Mouse (Mus musculus): Measurements from ENCODE around the gene Mcf2l. TPM values are rescaled to one million over a fixed set of nuclear protein-coding genes. Genes with fewer than 3 reads are reported as not detected.

Gene Mcf2l
- polyA plus RNA-seq, 1 experiment from 2014 or later = 13.4 TPM

DNA sequence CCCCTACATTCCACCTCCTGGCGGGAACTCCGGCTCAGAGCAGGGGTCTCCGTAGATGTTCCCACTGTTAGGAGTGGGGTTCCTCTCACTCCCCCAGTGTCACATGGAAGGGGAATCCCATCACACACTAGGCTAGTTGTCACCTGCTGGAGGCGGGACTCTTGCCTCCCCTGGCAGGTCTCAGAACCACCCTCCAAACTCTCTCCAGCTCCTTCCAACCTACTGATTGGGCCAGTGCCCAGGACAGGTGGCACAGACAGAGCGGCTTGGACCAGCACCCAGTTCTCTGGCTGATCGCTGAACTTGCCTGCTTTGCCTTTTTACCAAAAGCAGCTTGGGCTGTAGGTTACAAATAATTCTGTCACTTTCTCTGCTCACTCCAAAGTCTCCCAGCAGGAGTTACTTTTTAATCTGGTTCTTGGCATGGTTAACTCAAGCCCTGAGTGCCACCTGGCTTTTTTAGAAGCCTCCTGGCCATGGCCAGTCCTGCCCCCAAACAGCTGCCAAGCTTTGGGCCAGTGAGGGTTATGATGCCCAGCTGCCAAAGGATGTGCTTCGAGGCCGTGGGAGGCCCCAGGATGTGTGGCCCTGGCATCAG is 687 bp downstream of the Mcf2l start:
- ATAC-seq (ENCODE audit: insufficient read depth) = peak; percentile 39
- Histone ChIP-seq H3K4me3 (ENCODE audit: low read depth, low read length) (peak overlapping the region; percentile 47), H3K27ac (ENCODE audit: low read depth) (no peak overlapping the region), H3K27me3 (ENCODE audit: insufficient read depth, low read length) (no peaks in the 10 kb centered on the region), H3K9me3 (ENCODE audit: low read depth, low read length) (no peaks in the 10 kb centered on the region), H3K36me3 (ENCODE audit: insufficient read depth) (no peaks in the 10 kb centered on the region), H3K4me2 (peak overlapping the region; percentile 82), H3K4me1 (ENCODE audit: insufficient read depth) (no peaks in the 10 kb centered on the region), H3K9ac (peak overlapping the region; percentile 46)
- no peak for DNase-seq
- WGBS = 19% methylated on average over 8 of the region's 8 CpGs
- no peak for TF ChIP-seq CTCF (IDR thresholded peaks at IDR 0.05; ENCODE audit: low read depth)

GRCm38 (mm10) chr8:12874971-12875370 is 1.4 kb downstream of the Mcf2l start:
- H3K27me3 ChIP-seq (ENCODE audit: insufficient read depth, low read length) = no peaks in the 10 kb centered on the region
- no peaks in the 10 kb centered on the region for H3K36me3 ChIP-seq (ENCODE audit: insufficient read depth)
- ATAC-seq (ENCODE audit: insufficient read depth) (no peak), DNase-seq (no peak)
- H3K4me3 ChIP-seq (ENCODE audit: low read depth, low read length) = no peak overlapping the region
- no peaks in the 10 kb centered on the region for H3K9me3 ChIP-seq (ENCODE audit: low read depth, low read length)
- no peak overlapping the region; the same call in 1 of the 2 replicates for H3K4me2 ChIP-seq
- no peak overlapping the region for H3K27ac ChIP-seq (ENCODE audit: low read depth)
- 78% methylated on average over 4 of the region's 4 CpGs for WGBS
- no peak overlapping the region for H3K9ac ChIP-seq
- no peaks in the 10 kb centered on the region for H3K4me1 ChIP-seq (ENCODE audit: insufficient read depth)
- no peak for TF ChIP-seq CTCF (IDR thresholded peaks at IDR 0.05; ENCODE audit: low read depth)

DNA sequence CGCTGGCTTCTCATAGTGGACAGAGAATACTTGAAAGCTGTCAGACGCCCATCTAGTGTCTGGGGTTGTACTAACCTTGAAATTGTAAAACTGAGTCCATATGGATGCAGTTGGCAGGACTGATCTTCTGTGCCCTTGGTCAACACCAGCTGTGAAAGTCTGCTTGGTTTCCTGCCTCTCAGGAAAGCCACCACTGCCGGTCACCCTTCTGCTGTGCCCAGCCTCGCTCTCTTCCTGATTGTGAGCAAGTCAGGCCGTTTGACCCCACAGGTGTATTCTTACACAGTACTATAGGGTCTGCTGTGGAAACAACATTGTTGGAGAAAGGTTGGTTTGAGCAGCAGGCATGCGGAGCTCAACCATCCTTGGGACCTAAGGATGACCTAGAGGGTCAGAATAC is 3.5 kb downstream of the Mcf2l start:
- 71% methylated on average over 6 of the region's 6 CpGs for WGBS
- TF ChIP-seq CTCF (IDR thresholded peaks at IDR 0.05; ENCODE audit: low read depth) = no peak

DNA sequence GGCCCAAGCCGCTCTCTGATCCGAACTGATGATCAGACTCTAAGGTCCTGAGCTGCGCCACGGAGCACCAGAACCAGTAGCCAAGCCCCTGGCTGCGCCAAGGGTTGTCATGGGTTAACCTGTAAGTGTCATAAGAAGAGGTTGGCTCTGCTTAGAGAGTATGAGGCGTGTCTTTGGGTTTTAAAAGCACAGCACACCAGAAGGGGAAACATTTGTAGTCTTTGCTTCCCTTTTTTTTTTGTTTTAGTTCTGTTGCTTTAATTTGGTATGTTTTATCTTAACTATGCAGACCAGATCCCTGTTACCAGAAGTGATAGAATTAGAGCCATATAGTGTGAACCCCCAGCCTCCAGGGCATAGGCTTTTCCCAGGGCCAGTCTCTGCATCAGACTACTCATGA is 6.6 kb downstream of the Mcf2l start:
- DNase-seq = no peak
- no peak for ATAC-seq (ENCODE audit: insufficient read depth)
- H3K4me1 ChIP-seq (ENCODE audit: insufficient read depth) = peaks cover 6% of the 10 kb centered on the region; the same call in 1 of the 2 replicates
- no peak overlapping the region; the same call in 1 of the 2 replicates for H3K9ac ChIP-seq
- H3K9me3 ChIP-seq (ENCODE audit: low read depth, low read length) = no peaks in the 10 kb centered on the region
- no peak overlapping the region for H3K4me3 ChIP-seq (ENCODE audit: low read depth, low read length)
- H3K27me3 ChIP-seq (ENCODE audit: insufficient read depth, low read length) = no peaks in the 10 kb centered on the region
- H3K36me3 ChIP-seq (ENCODE audit: insufficient read depth) = no peaks in the 10 kb centered on the region
- H3K27ac ChIP-seq (ENCODE audit: low read depth) = no peak overlapping the region
- WGBS = 78% methylated on average over 6 of the region's 6 CpGs
- no peak for TF ChIP-seq CTCF (IDR thresholded peaks at IDR 0.05; ENCODE audit: low read depth)
- H3K4me2 ChIP-seq = no peak overlapping the region

More for the DNA sequence above, 3.5 kb downstream of the Mcf2l start:
- DNase-seq (no peak), ATAC-seq (ENCODE audit: insufficient read depth) (no peak)
- Histone ChIP-seq H3K9me3 (ENCODE audit: low read depth, low read length) (no peaks in the 10 kb centered on the region), H3K9ac (no peak overlapping the region), H3K4me3 (ENCODE audit: low read depth, low read length) (no peak overlapping the region), H3K27me3 (ENCODE audit: insufficient read depth, low read length) (no peaks in the 10 kb centered on the region), H3K4me2 (no peak overlapping the region), H3K27ac (ENCODE audit: low read depth) (no peak overlapping the region), H3K36me3 (ENCODE audit: insufficient read depth) (no peaks in the 10 kb centered on the region), H3K4me1 (ENCODE audit: insufficient read depth) (no peaks in the 10 kb centered on the region)

GRCm38 (mm10) chr8:12883051-12884004 is 9.7 kb downstream of the Mcf2l start:
- Histone ChIP-seq H3K4me2 (0 out of 2 replicates have a peak overlapping the region, but pooled peaks have one; percentile 11), H3K4me3 (ENCODE audit: low read depth, low read length) (no peak overlapping the region), H3K27ac (ENCODE audit: low read depth) (no peak overlapping the region), H3K4me1 (ENCODE audit: insufficient read depth) (peaks cover 6% of the 10 kb centered on the region; the same call in 1 of the 2 replicates), H3K9me3 (ENCODE audit: low read depth, low read length) (no peaks in the 10 kb centered on the region), H3K27me3 (ENCODE audit: insufficient read depth, low read length) (no peaks in the 10 kb centered on the region), H3K9ac (no peak overlapping the region), H3K36me3 (ENCODE audit: insufficient read depth) (no peaks in the 10 kb centered on the region)
- DNase-seq (no peak), ATAC-seq (ENCODE audit: insufficient read depth) (peak; percentile 42; the same call in 1 of the 2 replicates)
- WGBS = 32% methylated on average over 21 of the region's 21 CpGs
- no peak for TF ChIP-seq CTCF (IDR thresholded peaks at IDR 0.05; ENCODE audit: low read depth)

DNA sequence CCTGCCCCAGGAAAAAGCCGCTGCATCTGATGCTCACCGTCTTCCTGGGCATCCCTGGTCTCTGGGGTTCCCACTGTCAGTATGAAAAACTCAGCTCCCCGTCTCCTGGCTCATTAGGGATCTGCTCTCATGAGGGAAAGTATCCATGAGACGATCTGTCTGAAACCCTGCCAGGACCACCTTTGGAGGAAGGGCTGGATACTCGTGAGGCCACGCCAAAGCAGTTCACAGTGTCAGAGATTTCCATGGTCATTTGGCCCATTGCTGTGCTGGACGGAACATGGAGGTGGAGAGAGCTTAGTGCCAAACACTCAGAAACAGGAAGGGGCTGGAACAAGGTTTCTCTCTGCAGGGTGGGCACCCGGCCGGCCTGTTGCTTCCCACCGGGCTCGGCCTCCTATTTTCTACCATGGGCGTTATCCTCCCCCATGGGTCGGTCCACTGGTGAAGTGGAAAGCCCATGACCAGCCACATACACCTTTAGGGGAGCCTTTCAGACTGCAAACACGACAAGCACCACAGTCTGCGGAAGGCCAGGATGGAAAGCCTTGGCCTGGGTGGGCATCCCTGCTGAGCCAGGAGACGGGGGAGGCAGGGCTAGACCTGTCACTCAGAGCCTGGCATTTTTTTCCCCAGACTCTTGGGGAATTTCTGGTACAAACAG is 14.3 kb downstream of the Mcf2l start:
- DNase-seq (no peak), ATAC-seq (ENCODE audit: insufficient read depth) (no peak)
- Histone ChIP-seq H3K4me2 (no peak overlapping the region), H3K36me3 (ENCODE audit: insufficient read depth) (no peaks in the 10 kb centered on the region), H3K4me1 (ENCODE audit: insufficient read depth) (peaks cover 5% of the 10 kb centered on the region; the same call in 1 of the 2 replicates), H3K27ac (ENCODE audit: low read depth) (no peak overlapping the region), H3K9ac (no peak overlapping the region), H3K9me3 (ENCODE audit: low read depth, low read length) (no peaks in the 10 kb centered on the region), H3K27me3 (ENCODE audit: insufficient read depth, low read length) (no peaks in the 10 kb centered on the region), H3K4me3 (ENCODE audit: low read depth, low read length) (no peak overlapping the region)
- no peak for TF ChIP-seq CTCF (IDR thresholded peaks at IDR 0.05; ENCODE audit: low read depth)
- 83% methylated on average over 16 of the region's 16 CpGs for WGBS
